Mouse (Mus musculus) left cerebral cortex, adult 18-20 months (tissue): ENCODE measurements at regions not wholly inside any gene's neighbourhood (a gene's known extent, or its start where the extent isn't known, plus 50 kb on each side); places are given as distances from the start of the nearest gene placed in this dataset.
"Not testable (repeated sequence)": the region's sequence is repeated elsewhere in the genome, so short reads cannot be mapped to it uniquely, and the experiment has no call there.

Experiments
- DNase-seq, 2 experiments: peaks; one replicate each; pipeline ENCODE4 v3.0.0; 2021 to 2022; ENCODE audit warnings: low spot score in 2 of 2, mixed read lengths in 1 of 2

DNA sequence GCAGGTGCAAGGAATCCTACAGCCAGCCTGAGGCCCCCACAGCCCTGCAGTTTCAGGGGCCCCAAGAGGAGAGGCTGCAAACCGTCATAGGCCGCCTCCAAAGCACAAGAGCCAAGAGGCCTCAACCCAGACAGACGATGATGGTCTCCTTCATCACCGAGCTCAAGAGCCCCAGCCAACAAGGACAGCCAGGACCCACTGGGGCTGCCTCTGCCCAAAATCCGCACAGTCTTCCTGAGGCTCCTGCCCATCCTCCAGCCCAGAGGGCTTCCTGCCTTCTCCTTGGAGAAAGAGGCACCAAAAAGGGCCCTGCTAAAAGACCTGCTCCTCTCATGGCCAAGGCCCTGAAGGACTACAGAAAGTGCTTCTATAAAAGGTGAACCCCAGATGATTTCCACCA is 112.3 kb downstream of the Nus1 start:
- not testable (repeated sequence) for DNase-seq

DNA sequence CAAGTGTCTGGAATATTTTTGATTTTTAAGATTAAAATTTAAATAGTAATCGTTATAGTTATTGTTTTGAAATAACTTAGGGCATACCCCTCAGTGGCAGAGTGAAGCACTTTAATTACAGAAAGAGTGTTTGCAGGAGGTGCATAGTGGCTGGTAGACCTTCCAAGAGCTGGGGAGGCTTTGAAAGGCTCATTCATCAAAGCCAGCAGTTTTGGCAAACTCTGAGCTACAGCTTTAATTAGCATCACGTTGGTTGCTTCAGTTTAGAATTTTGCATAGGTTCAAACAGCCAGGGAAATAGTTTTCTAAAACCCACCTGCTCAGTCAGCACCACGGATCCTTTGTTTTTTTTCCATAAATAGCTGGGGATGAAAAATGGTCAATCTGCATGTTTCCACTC is 113.5 kb downstream of the Nus1 start:
- no peak for DNase-seq

DNA sequence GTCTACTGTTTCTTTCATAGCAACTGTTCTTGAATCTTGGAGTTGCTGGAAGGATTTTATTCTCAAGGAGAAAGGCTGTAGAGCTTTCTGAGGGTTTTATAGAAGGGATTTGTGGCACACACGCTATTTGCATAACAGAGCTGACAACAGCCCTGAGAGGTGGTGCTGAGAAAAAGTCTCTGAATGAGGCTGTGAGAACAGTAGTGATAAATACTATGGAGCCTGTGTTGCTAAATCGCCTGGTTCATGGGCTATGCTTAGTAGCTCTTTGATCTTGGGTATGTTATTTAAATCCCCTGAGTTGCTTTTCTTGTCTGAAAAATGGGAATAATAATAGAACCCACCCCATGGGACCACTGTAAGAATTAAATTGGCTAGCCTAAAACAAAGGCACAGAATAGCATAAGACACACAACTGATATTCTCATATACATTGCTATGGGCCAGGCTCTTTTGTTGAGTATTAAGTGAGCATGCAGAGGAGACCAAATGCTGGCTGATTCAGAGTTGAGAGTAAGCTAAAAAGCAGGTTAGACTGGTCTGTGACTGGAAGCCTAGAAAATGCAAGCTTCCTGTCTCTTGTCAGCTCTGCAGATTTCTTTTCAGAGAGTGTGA is 116.0 kb downstream of the Nus1 start:
- no peak for DNase-seq

GRCm38 (mm10) chr10:52533893-52534287 is 116.5 kb downstream of the Nus1 start:
- peak; percentile 47 to 68 for DNase-seq

- no peak for DNase-seq
Observed at GRCm38 (mm10) chr10:52545566-52545965, 128.2 kb downstream of the Nus1 start.

- no peak for DNase-seq
Observed at GRCm38 (mm10) chr10:52577383-52577782, 113.0 kb upstream of the Slc35f1 start.

GRCm38 (mm10) chr10:52577795-52578194 is 112.5 kb upstream of the Slc35f1 start:
- DNase-seq, result no peak

- no peak for DNase-seq
Observed at GRCm38 (mm10) chr10:52578238-52578832, 112.0 kb upstream of the Slc35f1 start.

- DNase-seq, result no peak
Observed at GRCm38 (mm10) chr10:52593780-52594179, 96.6 kb upstream of the Slc35f1 start.
